Mouse (Mus musculus) CH12.LX (cell line): ENCODE results near the gene Cd3e. TPM values are rescaled to one million over a fixed set of nuclear protein-coding genes. Genes with fewer than 3 reads are reported as not detected.
A peak's percentile ranks its signal among the peaks of the same experiment; 100 is the strongest.

Source experiments
- DNase-seq: peaks from one replicate; pipeline ENCODE4 v3.0.0-alpha.2; 2013; ENCODE audit errors: extremely low read depth
- H3K27ac ChIP-seq: 2 replicates; pipeline ENCODE4 v1.5.1; 2012; ENCODE audit warnings: low read depth, mild to moderate bottlenecking, control low read depth, moderate library complexity; ENCODE audit not compliant: insufficient read depth
- H3K27me3 ChIP-seq: replicated peaks from 2 replicates; pipeline ENCODE3; 2012; ENCODE audit warnings: inconsistent platforms
- H3K36me3 ChIP-seq, 2 experiments: replicated peaks in 1 of 2; 2 replicates each; pipeline versions ENCODE3 to v1.6.1; 2012; ENCODE audit warnings: inconsistent platforms in 1 of 2, low read length in 1 of 2, mild to moderate bottlenecking in 1 of 2, mixed read lengths in 1 of 2, moderate library complexity in 1 of 2; ENCODE audit not compliant: control insufficient read depth in 1 of 2, insufficient read depth in 1 of 2
- H3K4me1 ChIP-seq, 2 experiments: 2 replicates each; pipeline ENCODE4 v1.6.1; 2012; ENCODE audit warnings: inconsistent platforms in 1 of 2, moderate library complexity in 1 of 2; ENCODE audit not compliant: insufficient read depth in 2 of 2, control insufficient read depth in 1 of 2
- H3K4me2 ChIP-seq: 2 replicates; pipeline ENCODE4 v1.6.1; 2012; ENCODE audit warnings: low read depth, mild to moderate bottlenecking, control low read depth; ENCODE audit not compliant: poor library complexity, insufficient read depth, severe bottlenecking
- H3K4me3 ChIP-seq, 3 experiments: fragments of 150-350 bp in 1 of 3; sonication (generic) in 1 of 3; replicated peaks in 1 of 3; 2 replicates each; pipeline versions ENCODE3 to v1.5.1; 2011 to 2012; ENCODE audit warnings: low read depth in 2 of 3, low read length in 2 of 3, mild to moderate bottlenecking in 2 of 3, moderate library complexity in 2 of 3, control low read depth in 1 of 3, improper control_type of control experiment in 1 of 3, inconsistent platforms in 1 of 3, mixed read lengths in 1 of 3; ENCODE audit not compliant: poor library complexity in 1 of 3
- H3K79me2 ChIP-seq: replicated peaks from 2 replicates; pipeline ENCODE4 v1.6.1; 2012; ENCODE audit warnings: mild to moderate bottlenecking, moderate library complexity; ENCODE audit not compliant: control insufficient read depth, poor library complexity, insufficient read depth, severe bottlenecking; ENCODE audit errors: extremely low read depth
- H3K9ac ChIP-seq: 2 replicates; pipeline ENCODE4 v1.6.1; 2012; ENCODE audit warnings: low read depth, mild to moderate bottlenecking, control low read depth, moderate library complexity; ENCODE audit not compliant: insufficient read depth
- H3K9me3 ChIP-seq: replicated peaks from 2 replicates; pipeline ENCODE3; 2012; ENCODE audit warnings: low read length, inconsistent platforms, mixed read lengths
- BHLHE40 ChIP-seq: IDR thresholded peaks from 2 replicates; pipeline ENCODE4 v1.6.1; 2011; ENCODE audit warnings: mild to moderate bottlenecking, low read depth, low read length, improper control_type of control experiment
- CHD1 ChIP-seq: IDR thresholded peaks from 2 replicates; pipeline ENCODE4 v1.6.1; 2012; ENCODE audit warnings: low read depth, low read length, improper control_type of control experiment, inconsistent platforms
- CTCF ChIP-seq, 2 experiments: IDR thresholded peaks in 1 of 2; conservative IDR thresholded peaks in 1 of 2; 2 replicates each; pipeline ENCODE4 v1.5.1; 2011 to 2012; ENCODE audit warnings: low read depth in 2 of 2, low read length in 2 of 2, improper control_type of control experiment in 1 of 2, inconsistent platforms in 1 of 2, mild to moderate bottlenecking in 1 of 2, moderate library complexity in 1 of 2
- ELF1 ChIP-seq: IDR thresholded peaks from 2 replicates; pipeline ENCODE4 v1.6.1; 2014; ENCODE audit warnings: low read depth, mild to moderate bottlenecking, inconsistent platforms, low read length, improper control_type of control experiment
- EP300 ChIP-seq: IDR thresholded peaks from 2 replicates; pipeline ENCODE4 v1.6.1; 2011; ENCODE audit warnings: low read length, improper control_type of control experiment
- ETS1 ChIP-seq: conservative IDR thresholded peaks from 2 replicates; pipeline ENCODE4 v1.6.1; 2012; ENCODE audit warnings: low read depth, mild to moderate bottlenecking, inconsistent platforms, low read length, improper control_type of control experiment, moderate library complexity
- HCFC1 ChIP-seq: IDR thresholded peaks from 2 replicates; pipeline ENCODE4 v1.6.1; 2012; ENCODE audit warnings: low read depth, mild to moderate bottlenecking, inconsistent platforms, low read length, improper control_type of control experiment
- IRF4 ChIP-seq: IDR thresholded peaks from 2 replicates; pipeline ENCODE4 v1.6.1; 2014; ENCODE audit warnings: low read depth, mild to moderate bottlenecking, inconsistent platforms, low read length, improper control_type of control experiment
- JUN ChIP-seq: IDR thresholded peaks from 2 replicates; pipeline ENCODE4 v1.6.1; 2011; ENCODE audit warnings: low read depth, mild to moderate bottlenecking, low read length, improper control_type of control experiment, moderate library complexity; ENCODE audit not compliant: insufficient read depth
- MAFK ChIP-seq: IDR thresholded peaks from 2 replicates; pipeline ENCODE4 v1.6.1; 2011; ENCODE audit warnings: low read length, improper control_type of control experiment; ENCODE audit not compliant: insufficient replicate concordance
- MAX ChIP-seq: IDR thresholded peaks from 2 replicates; pipeline ENCODE4 v1.6.1; 2011; ENCODE audit warnings: low read length, improper control_type of control experiment
- MEF2A ChIP-seq: IDR thresholded peaks from 2 replicates; pipeline ENCODE4 v1.6.1; 2014; ENCODE audit warnings: low read depth, mild to moderate bottlenecking, inconsistent platforms, low read length, improper control_type of control experiment, borderline replicate concordance
- MXI1 ChIP-seq: IDR thresholded peaks from 2 replicates; pipeline ENCODE4 v1.6.1; 2011; ENCODE audit warnings: mild to moderate bottlenecking, low read depth, low read length, improper control_type of control experiment
- MYC ChIP-seq: IDR thresholded peaks from 2 replicates; pipeline ENCODE4 v1.6.1; 2011; ENCODE audit warnings: low read depth, mild to moderate bottlenecking, improper control_type of control experiment, low read length
- NELFE ChIP-seq: IDR thresholded peaks from 2 replicates; pipeline ENCODE4 v1.6.1; 2011; ENCODE audit warnings: low read depth, low read length, improper control_type of control experiment
- NRF1 ChIP-seq: IDR thresholded peaks from 2 replicates; pipeline ENCODE4 v1.6.1; 2014; ENCODE audit warnings: low read depth, mild to moderate bottlenecking, inconsistent platforms, low read length, improper control_type of control experiment, moderate library complexity
- POLR2A ChIP-seq: IDR thresholded peaks from 2 replicates; pipeline ENCODE4 v1.6.1; 2011; ENCODE audit warnings: low read depth, mild to moderate bottlenecking, improper control_type of control experiment, low read length
- POLR2AphosphoS2 ChIP-seq: IDR thresholded peaks from 2 replicates; pipeline ENCODE4 v1.6.1; 2011; ENCODE audit warnings: low read depth, low read length, improper control_type of control experiment
- RCOR1 ChIP-seq: conservative IDR thresholded peaks from 2 replicates; pipeline ENCODE4 v1.6.1; 2012; ENCODE audit warnings: low read depth, mild to moderate bottlenecking, inconsistent platforms, low read length, improper control_type of control experiment
- TBP ChIP-seq: conservative IDR thresholded peaks from 2 replicates; pipeline ENCODE4 v1.6.1; 2011; ENCODE audit warnings: low read depth, low read length, improper control_type of control experiment
- TCF12 ChIP-seq: IDR thresholded peaks from 2 replicates; pipeline ENCODE4 v1.6.1; 2014; ENCODE audit warnings: low read depth, mild to moderate bottlenecking, inconsistent platforms, low read length, improper control_type of control experiment
- ZC3H11A ChIP-seq: IDR thresholded peaks from 2 replicates; pipeline ENCODE4 v1.6.1; 2012; ENCODE audit warnings: low read depth, mild to moderate bottlenecking, inconsistent platforms, low read length, improper control_type of control experiment
- dilution Hi-C: fragments of 300-500 bp; cut with MboI; formaldehyde crosslinking; loops from 2 replicates; pipeline ENCODE4 v1.14.3; 2020; ENCODE audit warnings: low sequenced_read_pairs; ENCODE audit not compliant: extremely low pct_unique_long_range_greater_than_20kb, extremely low pct_ligation_motif_present
- in situ Hi-C: fragments of 300-500 bp; cut with MboI; formaldehyde crosslinking; loops from 3 replicates; pipeline ENCODE4 v1.14.3; 2019; ENCODE audit warnings: low sequenced_read_pairs, low pct_ligation_motif_present, low pct_unique_long_range_greater_than_20kb, mixed read lengths
- polyA plus RNA-seq: library from polyadenylated mRNA; unstranded; fragments of >175 nt; gene quantifications from 2 replicates; pipeline ENCODE4 v1.2.1, GENCODE M21; 2012; ENCODE audit warnings: low read depth; ENCODE audit not compliant: insufficient read length
- total RNA-seq, 2 experiments: library from RNA; depleted of rRNA; stranded (reverse); fragments of 300-350 nt in 1 of 2; fragments of >200 nt in 1 of 2; gene quantifications; 2 replicates each; pipeline ENCODE4 v1.2.3; 2012 to 2014

Gene Cd3e
- total and polyA plus RNA-seq, 3 experiments = not detected

- H3K27ac ChIP-seq = peak overlapping the region; percentile 86
- peak overlapping the region; percentile 54 for H3K4me2 ChIP-seq
- peaks cover 14 to 23% of the 10 kb centered on the region in 2 experiments for H3K4me1 ChIP-seq
- peak overlapping the region in 1 of 3 experiments; percentile 10 for H3K4me3 ChIP-seq
- TF ChIP-seq CHD1 (0 out of 2 replicates have a peak, but pooled peaks have one; percentile 38), RCOR1 (no peak), NRF1 (no peak), EP300 (peak; percentile 87), MYC (peak; percentile 28; the same call in 1 of the 2 replicates), JUN (peak; percentile 22; the same call in 1 of the 2 replicates), NELFE (0 out of 2 replicates have a peak, but pooled peaks have one; percentile 33)
- H3K36me3 ChIP-seq = no peaks in the 10 kb centered on the region
- no peaks in the 10 kb centered on the region for H3K79me2 ChIP-seq
- in situ Hi-C loops (no loop called here), dilution Hi-C loops (no loop called here)
- peak; percentile 53 for DNase-seq
- no peaks in the 10 kb centered on the region for H3K27me3 ChIP-seq
- no peaks in the 10 kb centered on the region for H3K9me3 ChIP-seq
- H3K9ac ChIP-seq = peak overlapping the region; percentile 20
Observed at GRCm38 (mm10) chr9:44986976-44987375, 22.5 kb downstream of the Cd3e start.

GRCm38 (mm10) chr9:44986242-44986781 is 23.1 kb downstream of the Cd3e start:
- Histone ChIP-seq H3K9ac (peak overlapping the region; percentile 87), H3K9me3 (no peaks in the 10 kb centered on the region), H3K4me1 (peaks cover 14 to 23% of the 10 kb centered on the region in 2 experiments), H3K79me2 (no peaks in the 10 kb centered on the region), H3K36me3 (no peaks in the 10 kb centered on the region), H3K27me3 (no peaks in the 10 kb centered on the region), H3K4me3 (peak overlapping the region; percentile 42 to 58 (median 54))
- dilution Hi-C loops = no loop called here
- peak; percentile 53; the same call in 1 of the 2 replicates for TF ChIP-seq MXI1
- TF ChIP-seq HCFC1 = peak; percentile 65
- peak; percentile 74 for TF ChIP-seq ETS1
- peak; percentile 50 for TF ChIP-seq MEF2A
- peak; percentile 58; the same call in 1 of the 2 replicates for TF ChIP-seq TCF12
- peak; percentile 74; the same call in 1 of the 2 replicates for TF ChIP-seq TBP
- no peak; the same call in 1 of the 2 replicates for TF ChIP-seq IRF4
- 0 out of 2 replicates have a peak, but pooled peaks have one; percentile 3 for TF ChIP-seq MAFK
- no peak for TF ChIP-seq ZC3H11A
- TF ChIP-seq BHLHE40 = no peak
- peak; percentile 85 for TF ChIP-seq MAX
- no peak for TF ChIP-seq CTCF (conservative IDR thresholded peaks at IDR 0.05 in 1 of 2, IDR thresholded peaks at IDR 0.05 in 1 of 2; ENCODE audit: low read depth in 2 of 2, low read length in 2 of 2)
- peak; percentile 90 for TF ChIP-seq ELF1
- TF ChIP-seq POLR2A = peak; percentile 75
- peak; percentile 50 for TF ChIP-seq JUN
- TF ChIP-seq POLR2AphosphoS2 = no peak
- TF ChIP-seq RCOR1 = no peak
- TF ChIP-seq, all 38 proteins: peak for 11
- H3K4me2 ChIP-seq = peak overlapping the region; percentile 54
- peak overlapping the region; percentile 86 for H3K27ac ChIP-seq
- in situ Hi-C loops = no loop called here
- DNase-seq = peak; percentile 94
